Mouse (Mus musculus) forebrain, embryonic 13.5 days (tissue): ENCODE results near the gene Sytl2. TPM values are rescaled to one million over a fixed set of nuclear protein-coding genes. Genes with fewer than 3 reads are reported as not detected.
A peak's percentile ranks its signal among the peaks of the same experiment; 100 is the strongest.

Source experiments
- ATAC-seq: fragments of 200-750 bp; cut with Nextera tagmentation; 2 replicates; pipeline ENCODE4 v1.8.0; 2017
- H3K27ac ChIP-seq: fragments of 300-500 bp; sonication (generic); 2 replicates; pipeline ENCODE4 v1.5.1; 2015; ENCODE audit warnings: inconsistent platforms, mild to moderate bottlenecking, moderate library complexity
- H3K27me3 ChIP-seq: fragments of 300-500 bp; sonication (generic); 2 replicates; pipeline ENCODE4 v1.6.1; 2015; ENCODE audit warnings: mild to moderate bottlenecking, inconsistent platforms
- H3K36me3 ChIP-seq: fragments of 300-500 bp; sonication (generic); 2 replicates; pipeline ENCODE4 v1.6.1; 2015; ENCODE audit warnings: mild to moderate bottlenecking, inconsistent platforms; ENCODE audit not compliant: poor library complexity, severe bottlenecking
- H3K4me1 ChIP-seq: fragments of 300-500 bp; sonication (generic); 2 replicates; pipeline ENCODE4 v1.6.1; 2015; ENCODE audit warnings: inconsistent platforms
- H3K4me2 ChIP-seq: fragments of 300-500 bp; sonication (generic); 2 replicates; pipeline ENCODE4 v1.6.1; 2015; ENCODE audit warnings: inconsistent platforms, mild to moderate bottlenecking, moderate library complexity
- H3K4me3 ChIP-seq: fragments of 300-500 bp; sonication (generic); 2 replicates; pipeline ENCODE4 v1.5.1; 2015; ENCODE audit warnings: mild to moderate bottlenecking, inconsistent platforms
- H3K9ac ChIP-seq: fragments of 300-500 bp; sonication (generic); 2 replicates; pipeline ENCODE4 v1.6.1; 2015; ENCODE audit warnings: mild to moderate bottlenecking, inconsistent platforms
- H3K9me3 ChIP-seq: fragments of 300-500 bp; sonication (generic); replicated peaks from 2 replicates; pipeline ENCODE4 v1.6.1; 2016; ENCODE audit warnings: inconsistent platforms
- WGBS: fragments of 180-500 bp; shearing (Covaris S2); methylation state at CpG from one replicate; pipeline ENCODE4 v1.1.7; 2015; 5-methylcytosine and 5-hydroxymethylcytosine counted together
- polyA plus RNA-seq: library from polyadenylated mRNA; unstranded; fragments of >200 nt; fragmentation: Nextera tagmentation; extraction: Ambion mirVana; gene quantifications from 2 replicates; pipeline ENCODE4 v1.2.1, GENCODE M21; 2015

Gene Sytl2
- polyA plus RNA-seq, 1 experiment from 2014 or later, result 0.94 TPM

DNA sequence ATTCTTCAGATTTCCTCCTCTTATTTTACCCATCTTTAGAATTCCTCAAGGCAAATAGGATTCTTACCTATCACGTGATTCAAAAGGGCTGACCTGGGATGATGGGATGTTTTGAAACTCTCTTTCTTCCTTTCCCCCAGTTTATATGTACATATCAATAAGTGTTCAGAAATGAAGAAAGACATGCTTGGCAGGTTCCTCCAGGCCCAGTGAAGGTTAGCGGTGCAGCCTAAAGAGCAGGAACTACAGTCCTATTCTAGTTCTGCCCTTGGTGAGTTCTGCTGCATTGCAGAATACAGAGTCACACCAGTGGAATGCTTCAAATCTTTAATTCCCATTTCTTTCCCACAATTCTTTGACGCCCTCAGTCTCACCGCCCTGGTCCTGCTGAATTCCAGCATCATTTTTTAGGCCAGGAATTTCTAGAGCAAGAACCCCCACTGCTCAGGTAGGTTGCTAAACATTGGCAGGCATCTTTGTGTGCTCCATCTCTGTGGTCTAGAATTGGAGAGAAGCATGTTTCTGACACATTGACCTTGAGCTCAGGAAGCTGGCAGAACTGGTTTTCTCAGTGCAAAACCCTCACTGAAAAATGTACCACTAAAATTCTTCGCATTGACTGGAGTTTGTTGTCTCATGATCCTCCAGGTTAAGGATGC is 45.9 kb downstream of the Sytl2 start:
- WGBS, result 82% methylated on average over 5 of the region's 5 CpGs
- no peak overlapping the region for H3K4me3 ChIP-seq
- no peak overlapping the region for H3K27ac ChIP-seq
- H3K4me1 ChIP-seq, result no peaks in the 10 kb centered on the region
- no peak for ATAC-seq
- H3K9me3 ChIP-seq, result no peaks in the 10 kb centered on the region
- no peaks in the 10 kb centered on the region for H3K36me3 ChIP-seq
- no peak overlapping the region for H3K4me2 ChIP-seq
- no peaks in the 10 kb centered on the region for H3K27me3 ChIP-seq
- no peak overlapping the region for H3K9ac ChIP-seq

DNA sequence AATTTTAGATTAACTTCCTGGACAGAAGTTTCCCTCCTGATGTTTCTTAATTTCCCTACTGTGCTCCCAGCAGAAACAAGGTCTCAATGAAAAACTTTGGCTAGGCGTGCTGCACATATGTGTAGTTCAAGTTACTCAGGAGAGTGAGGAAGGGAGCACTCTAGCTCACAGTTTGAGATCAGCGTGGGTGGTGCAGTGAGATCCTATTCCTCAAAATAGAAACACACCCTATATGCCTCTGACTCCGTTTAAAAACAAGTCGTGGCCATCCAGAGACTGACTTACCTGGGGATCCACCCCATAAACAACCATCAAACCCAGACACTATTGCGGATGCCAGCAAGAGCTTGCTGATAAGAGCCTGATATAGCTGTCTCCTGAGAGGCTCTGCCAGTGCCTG is 47.0 kb downstream of the Sytl2 start:
- 89% methylated on average over 5 of the region's 5 CpGs for WGBS
- no peak overlapping the region for H3K9ac ChIP-seq
- H3K36me3 ChIP-seq, result no peaks in the 10 kb centered on the region
- H3K27ac ChIP-seq, result no peak overlapping the region
- H3K4me3 ChIP-seq, result no peak overlapping the region
- no peaks in the 10 kb centered on the region for H3K4me1 ChIP-seq
- no peaks in the 10 kb centered on the region for H3K27me3 ChIP-seq
- no peaks in the 10 kb centered on the region for H3K9me3 ChIP-seq
- no peak overlapping the region for H3K4me2 ChIP-seq
- ATAC-seq, result no peak

DNA sequence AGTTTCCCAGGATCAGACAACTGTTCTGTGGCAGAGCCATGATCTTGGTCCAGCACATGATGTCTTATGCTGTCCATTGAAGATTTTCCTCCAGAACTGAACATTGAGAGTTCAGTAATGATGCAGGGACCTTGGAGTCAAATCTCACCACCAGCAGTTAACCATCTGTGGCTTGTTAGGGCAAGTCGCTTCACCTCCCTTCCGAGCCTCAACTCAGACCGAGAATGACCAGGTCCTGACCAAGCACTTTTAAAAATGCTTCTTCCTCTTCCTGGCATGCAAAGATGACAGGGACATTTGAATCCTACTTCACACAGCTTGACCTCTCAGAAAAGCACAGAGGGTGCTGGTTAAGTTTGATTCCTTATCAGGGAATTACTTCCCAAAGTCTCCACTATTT is 50.1 kb downstream of the Sytl2 start:
- 97% methylated on average over 3 of the region's 3 CpGs for WGBS
- H3K27me3 ChIP-seq, result no peaks in the 10 kb centered on the region
- H3K36me3 ChIP-seq, result no peaks in the 10 kb centered on the region
- H3K4me1 ChIP-seq, result no peaks in the 10 kb centered on the region
- H3K4me3 ChIP-seq, result no peak overlapping the region
- no peaks in the 10 kb centered on the region for H3K9me3 ChIP-seq
- no peak overlapping the region for H3K27ac ChIP-seq
- H3K9ac ChIP-seq, result no peak overlapping the region
- H3K4me2 ChIP-seq, result no peak overlapping the region
- ATAC-seq, result no peak

- Histone ChIP-seq H3K27me3 (no peaks in the 10 kb centered on the region), H3K27ac (no peak overlapping the region), H3K9me3 (no peaks in the 10 kb centered on the region), H3K4me1 (no peaks in the 10 kb centered on the region), H3K4me2 (no peak overlapping the region), H3K36me3 (no peaks in the 10 kb centered on the region), H3K9ac (no peak overlapping the region), H3K4me3 (no peak overlapping the region)
- no peak for ATAC-seq
- 92% methylated on average over 12 of the region's 12 CpGs for WGBS
Observed at GRCm38 (mm10) chr7:90353488-90354228, 51.6 kb downstream of the Sytl2 start.

DNA sequence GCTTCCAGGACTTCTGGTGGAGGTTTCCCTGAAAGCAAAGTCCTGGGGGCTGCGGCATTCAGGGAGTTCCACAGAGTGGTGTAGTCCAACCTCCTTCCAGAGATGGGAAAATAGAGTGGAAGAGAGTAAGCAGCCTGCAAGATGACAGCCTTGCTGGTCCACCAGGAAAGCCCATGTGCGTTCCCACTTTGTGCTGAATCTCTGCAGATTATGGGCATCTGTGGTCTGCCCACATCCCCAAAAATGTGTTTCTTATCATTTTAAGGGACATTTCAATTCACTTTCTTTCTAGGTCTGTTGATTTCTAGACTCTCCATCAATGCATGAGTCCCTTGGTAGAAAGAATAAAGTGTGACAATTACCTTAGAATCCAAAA is 52.2 kb downstream of the Sytl2 start:
- Histone ChIP-seq H3K9ac (no peak overlapping the region), H3K36me3 (no peaks in the 10 kb centered on the region), H3K4me2 (no peak overlapping the region), H3K4me3 (no peak overlapping the region), H3K27ac (no peak overlapping the region), H3K9me3 (no peaks in the 10 kb centered on the region), H3K4me1 (no peaks in the 10 kb centered on the region), H3K27me3 (no peaks in the 10 kb centered on the region)
- WGBS, result 96% methylated on average over 2 of the region's 2 CpGs
- ATAC-seq, result no peak

DNA sequence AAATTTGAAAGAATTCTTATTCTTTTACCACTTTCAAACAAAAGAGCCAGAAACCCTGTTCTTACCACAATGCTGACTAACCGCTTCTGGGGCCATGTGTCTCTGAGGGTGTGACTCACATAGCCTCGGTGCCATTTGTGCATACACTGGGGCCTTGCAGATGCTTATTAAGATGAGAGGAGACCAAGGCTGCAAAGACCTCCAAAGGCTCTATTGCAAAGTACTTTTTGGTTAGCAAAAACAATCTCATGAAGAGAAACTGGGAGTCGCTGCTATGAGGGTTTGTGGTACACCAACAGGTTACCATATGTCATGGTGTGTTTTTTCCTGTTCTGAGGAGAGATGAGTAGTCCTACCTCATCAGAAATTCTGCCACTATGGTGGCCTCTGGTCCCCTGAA is 53.4 kb downstream of the Sytl2 start:
- WGBS, result 88% methylated on average over 3 of the region's 3 CpGs
- no peak overlapping the region for H3K4me2 ChIP-seq
- H3K36me3 ChIP-seq, result no peaks in the 10 kb centered on the region
- H3K4me1 ChIP-seq, result no peaks in the 10 kb centered on the region
- no peak overlapping the region for H3K9ac ChIP-seq
- no peak overlapping the region for H3K27ac ChIP-seq
- no peak for ATAC-seq
- no peaks in the 10 kb centered on the region for H3K27me3 ChIP-seq
- H3K4me3 ChIP-seq, result no peak overlapping the region
- no peaks in the 10 kb centered on the region for H3K9me3 ChIP-seq

DNA sequence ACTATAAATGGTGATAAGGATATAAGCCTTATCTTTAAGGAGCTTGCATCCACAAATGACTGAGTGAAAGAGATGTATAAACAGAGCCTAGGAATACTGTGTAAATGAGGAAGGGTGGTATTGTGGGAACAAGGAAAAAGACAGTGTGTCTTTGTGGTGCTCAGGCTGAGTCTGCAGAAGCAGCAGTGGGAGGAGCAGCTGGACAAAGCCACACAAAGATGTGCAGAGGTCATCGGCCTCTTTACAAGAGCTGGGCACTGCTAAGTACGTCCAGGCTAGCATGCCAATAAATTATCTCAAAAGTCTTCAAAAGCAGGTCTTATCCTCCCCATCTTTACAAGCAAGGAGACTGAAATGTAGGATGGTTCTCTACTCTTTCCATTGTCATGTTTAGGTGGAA is 53.9 kb downstream of the Sytl2 start:
- Histone ChIP-seq H3K27me3 (no peaks in the 10 kb centered on the region), H3K4me1 (no peaks in the 10 kb centered on the region), H3K4me3 (no peak overlapping the region), H3K36me3 (no peaks in the 10 kb centered on the region), H3K27ac (no peak overlapping the region), H3K9me3 (no peaks in the 10 kb centered on the region), H3K4me2 (no peak overlapping the region), H3K9ac (no peak overlapping the region)
- ATAC-seq, result no peak
- WGBS, result 77% methylated on average over 2 of the region's 2 CpGs

DNA sequence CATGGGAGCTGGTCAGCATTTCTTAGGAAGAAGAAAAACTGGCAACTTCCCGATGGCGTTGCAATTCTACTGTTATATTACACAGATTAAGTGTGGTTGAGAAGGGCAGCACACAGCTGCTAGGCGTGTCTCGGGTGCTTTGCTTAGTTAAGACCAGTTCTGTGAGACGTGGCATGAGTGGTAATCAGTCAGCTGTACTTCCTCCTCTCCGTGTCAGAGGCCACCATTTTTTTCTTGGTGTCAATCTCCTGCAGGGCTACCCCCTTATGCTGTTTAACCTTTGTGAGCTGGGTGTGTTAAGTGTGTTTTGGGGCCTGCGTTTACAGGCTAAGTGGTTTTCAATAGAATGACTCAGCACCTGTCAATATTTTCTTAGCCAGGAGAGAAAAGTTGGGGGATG is 60.7 kb downstream of the Sytl2 start:
- Histone ChIP-seq H3K4me3 (no peak overlapping the region), H3K27ac (no peak overlapping the region), H3K4me2 (no peak overlapping the region), H3K9ac (no peak overlapping the region), H3K4me1 (no peaks in the 10 kb centered on the region), H3K9me3 (no peaks in the 10 kb centered on the region), H3K27me3 (no peaks in the 10 kb centered on the region), H3K36me3 (no peaks in the 10 kb centered on the region)
- ATAC-seq, result no peak
- WGBS, result 72% methylated on average over 7 of the region's 7 CpGs

- Histone ChIP-seq H3K27me3 (no peaks in the 10 kb centered on the region), H3K9me3 (no peaks in the 10 kb centered on the region), H3K4me2 (no peak overlapping the region), H3K4me3 (no peak overlapping the region), H3K4me1 (no peaks in the 10 kb centered on the region), H3K27ac (no peak overlapping the region), H3K36me3 (no peaks in the 10 kb centered on the region), H3K9ac (no peak overlapping the region)
- WGBS, result 80% methylated on average over 6 of the region's 6 CpGs
- ATAC-seq, result no peak
Observed at GRCm38 (mm10) chr7:90370071-90370851, 68.2 kb downstream of the Sytl2 start.

DNA sequence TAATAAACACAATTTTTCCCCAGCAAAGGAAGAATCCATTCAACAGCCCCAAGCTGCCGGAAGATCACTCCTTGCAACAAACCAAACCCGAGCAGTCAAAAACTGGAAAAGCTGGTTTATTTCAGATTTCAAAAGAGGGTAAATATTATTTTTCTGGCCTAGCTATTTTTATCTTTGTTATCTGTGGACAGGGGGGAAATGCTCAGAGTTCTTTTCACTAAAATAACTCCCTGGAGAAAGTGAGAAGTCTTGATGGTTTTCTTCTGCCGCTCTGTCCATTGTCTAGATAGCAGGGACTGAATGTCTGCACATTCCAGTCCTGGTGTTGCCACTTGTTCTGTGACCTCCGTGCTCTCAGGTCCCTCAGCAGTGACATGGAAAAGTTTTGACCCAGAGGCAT is 70.8 kb downstream of the Sytl2 start:
- Histone ChIP-seq H3K4me1 (no peaks in the 10 kb centered on the region), H3K27ac (no peak overlapping the region), H3K9ac (no peak overlapping the region), H3K9me3 (no peaks in the 10 kb centered on the region), H3K4me2 (no peak overlapping the region), H3K4me3 (no peak overlapping the region), H3K27me3 (no peaks in the 10 kb centered on the region), H3K36me3 (no peaks in the 10 kb centered on the region)
- ATAC-seq, result no peak
- WGBS, result 81% methylated on average over 4 of the region's 4 CpGs

DNA sequence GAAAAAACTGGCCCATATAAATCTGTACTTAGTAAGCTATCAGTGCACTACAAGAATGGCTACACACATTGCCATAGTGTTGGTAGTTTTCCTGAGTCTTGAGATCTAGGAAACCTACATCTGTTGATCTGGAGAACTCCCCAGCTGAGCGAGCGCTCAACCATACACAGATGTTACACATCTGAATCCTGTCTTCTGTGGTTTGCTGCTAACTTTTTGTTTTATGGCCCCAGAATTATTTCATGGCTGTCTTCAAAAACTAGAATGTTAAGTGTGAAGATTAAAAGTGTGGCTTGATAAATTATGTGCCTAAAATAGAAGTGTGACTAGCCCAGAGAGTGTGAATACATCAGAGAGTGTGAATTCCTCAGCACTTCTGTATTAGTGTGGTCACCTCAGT is 82.4 kb downstream of the Sytl2 start:
- Histone ChIP-seq H3K4me3 (no peak overlapping the region), H3K4me1 (peaks cover 10% of the 10 kb centered on the region), H3K9me3 (no peaks in the 10 kb centered on the region), H3K36me3 (no peaks in the 10 kb centered on the region), H3K9ac (no peak overlapping the region), H3K27ac (no peak overlapping the region), H3K4me2 (no peak overlapping the region), H3K27me3 (no peaks in the 10 kb centered on the region)
- no peak for ATAC-seq
- 93% methylated on average over 2 of the region's 2 CpGs for WGBS

DNA sequence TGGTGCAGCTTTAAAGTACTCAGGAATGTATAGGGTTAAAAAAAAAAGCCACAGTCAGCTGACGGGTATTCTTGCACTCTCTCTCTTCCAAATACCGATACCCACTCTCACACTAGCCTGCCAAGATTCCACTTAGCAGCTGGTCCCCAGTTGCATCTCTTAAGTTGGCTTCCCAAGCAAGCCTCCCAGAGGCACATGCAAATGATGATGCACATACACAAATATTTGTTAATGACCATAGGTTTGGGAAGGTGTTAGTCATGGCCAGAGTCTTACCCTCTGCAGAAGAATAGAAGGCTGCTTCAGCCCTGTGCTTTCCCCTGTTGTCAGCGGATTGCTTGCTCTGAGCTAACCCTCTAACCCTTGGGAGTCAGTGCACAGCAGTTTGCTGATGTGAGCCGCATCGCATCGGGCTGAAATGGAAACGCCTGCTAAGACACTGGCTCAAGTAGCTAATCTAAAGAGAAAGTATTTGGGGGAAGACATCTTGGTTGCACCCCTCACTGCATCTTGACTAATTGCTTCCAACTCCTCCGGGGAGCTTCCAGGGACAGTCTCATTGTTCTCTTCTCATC is 84.9 kb downstream of the Sytl2 start:
- peak; percentile 71 for ATAC-seq
- H3K9me3 ChIP-seq, result no peaks in the 10 kb centered on the region
- peak overlapping the region; percentile 10; the same call in 1 of the 2 replicates for H3K4me3 ChIP-seq
- WGBS, result under 1% methylated on average over 8 of the region's 8 CpGs
- peaks cover 10% of the 10 kb centered on the region for H3K4me1 ChIP-seq
- H3K27ac ChIP-seq, result no peak overlapping the region
- no peaks in the 10 kb centered on the region for H3K27me3 ChIP-seq
- peak overlapping the region; percentile 49 for H3K4me2 ChIP-seq
- H3K9ac ChIP-seq, result no peak overlapping the region
- no peaks in the 10 kb centered on the region for H3K36me3 ChIP-seq
